ENCODE assay signal across 23 mouse cellular contexts in the genomic region with DNA sequence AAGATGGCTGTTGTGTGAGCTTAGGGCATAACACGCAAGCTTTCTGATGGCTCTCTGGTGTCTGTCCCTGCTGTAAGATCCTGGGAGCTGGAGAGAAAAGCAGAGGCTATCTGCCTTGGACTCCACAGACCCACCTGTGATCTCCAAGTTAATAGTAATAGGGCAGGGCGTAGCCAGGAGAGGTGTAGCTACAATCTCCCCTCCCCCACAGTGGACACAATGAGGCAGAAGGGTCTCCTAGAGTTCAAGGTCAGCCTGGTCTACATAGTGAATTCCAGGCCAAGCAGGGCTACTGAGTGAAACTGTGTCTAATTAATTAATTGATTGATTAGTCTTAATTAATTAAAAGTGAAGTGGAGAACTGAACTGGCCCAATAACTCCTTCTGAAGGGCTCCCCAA.
A peak's percentile ranks its signal among the peaks of the same experiment; 100 is the strongest.
DNase-seq lines count a peak whose midpoint lies in the region; ATAC-seq and TF ChIP-seq lines count a peak whose summit lies in the region.
"Had no signal": no experiment of that assay in that cellular context is flagged by ENCODE, and none has a peak within 500 bp of the region (broad histone marks: within the 10 kb centered on the region; RNA-seq: fewer than 3 reads in every experiment).

No protein-coding gene starts in this region.

- TF ChIP-seq POLR2A in ES-Bruce4 (IDR thresholded peaks at IDR 0.05; ENCODE audit: insufficient read depth, low read length), result no peak

- no peak for DNase-seq in ES-E14 (ENCODE audit: low read depth, low spot score)
- DNase-seq in ZHBTc4 (ENCODE audit: low read depth, low spot score), result peak; percentile 74
- DNase-seq in kidney, postnatal 10 days, result no peak
- no peak for DNase-seq in left cerebral cortex, postnatal 36 days (ENCODE audit: low spot score in 2 of 2)
- DNase-seq: adrenal gland, adult 2 months; adrenal gland, postnatal 10 days; adrenal gland, postnatal 25 days; cerebellum, adult 11 months; cerebellum, adult 18-20 months; cerebellum, adult 8-10 months; cerebellum, adult 9-11 months; cerebellum, postnatal 14 days; cerebellum, postnatal 36 days; embryo, embryonic 11 days had no signal

- no peak for ATAC-seq in granulocyte monocyte progenitor cell, adult 5-6 weeks (replicated peaks; ENCODE audit: poor library complexity, severe bottlenecking)
- ATAC-seq: forebrain, embryonic 14.5 days; forebrain, embryonic 16.5 days had no signal

- H3K36me3 ChIP-seq in ES-Bruce4 (ENCODE audit: control insufficient read depth, insufficient read depth, low read length, poor library complexity, severe bottlenecking) (no peaks in the 10 kb centered on the region), ES-E14 (ENCODE audit: control insufficient read depth, insufficient read depth, low read length, poor library complexity, severe bottlenecking) (no peaks in the 10 kb centered on the region)
- H3K36me3 ChIP-seq: embryonic facial prominence, embryonic 13.5 days; embryonic facial prominence, embryonic 15.5 days; forebrain, embryonic 10.5 days; forebrain, embryonic 12.5 days had no signal

- H3K27ac ChIP-seq in ES-Bruce4 (ENCODE audit: insufficient read depth, low read length), result peak overlapping the region; percentile 79
- H3K27ac ChIP-seq in ES-E14 (ENCODE audit: insufficient read depth, low read depth, low read length, poor library complexity, severe bottlenecking), result peak overlapping the region; percentile 61; the same call in 1 of the 2 replicates
- H3K27ac ChIP-seq: embryonic facial prominence, embryonic 13.5 days; embryonic facial prominence, embryonic 15.5 days; forebrain, embryonic 10.5 days; forebrain, embryonic 12.5 days had no signal

- no peak for TF ChIP-seq CTCF in ES-Bruce4 (IDR thresholded peaks at IDR 0.05; ENCODE audit: low read depth, low read length)

- in situ Hi-C loops in ES-E14 (cut with MboI; ENCODE audit: low sequenced_read_pairs in 2 of 2, unreplicated experiment in 2 of 2), result no loop called here

- no peaks in the 10 kb centered on the region for H3K27me3 ChIP-seq in ES-Bruce4 (ENCODE audit: control insufficient read depth, insufficient read depth, low read length, poor library complexity, severe bottlenecking)

- peaks cover 11% of the 10 kb centered on the region for H3K4me1 ChIP-seq in ES-Bruce4 (ENCODE audit: control insufficient read depth, insufficient read depth, low read length)
- peaks cover 18 to 34% of the 10 kb centered on the region in 2 experiments for H3K4me1 ChIP-seq in ES-E14 (ENCODE audit: control insufficient read depth in 2 of 2, insufficient read depth in 2 of 2, low read length in 2 of 2, poor library complexity in 1 of 2)

- intact Hi-C loops in left cerebral cortex, postnatal 36 days (cut with DNase I), result no loop called here

- peak; percentile 96 for TF ChIP-seq EP300 in ES-Bruce4 (IDR thresholded peaks at IDR 0.05; ENCODE audit: insufficient read depth, low read depth, low read length)

- H3K9me3 ChIP-seq in ES-Bruce4 (replicated peaks; ENCODE audit: control insufficient read depth, insufficient read depth, low read length, poor library complexity, severe bottlenecking) (no peaks in the 10 kb centered on the region), ES-E14 (ENCODE audit: control insufficient read depth, insufficient read depth, low read depth, low read length) (no peaks in the 10 kb centered on the region)
- H3K9me3 ChIP-seq: embryonic facial prominence, embryonic 13.5 days; embryonic facial prominence, embryonic 15.5 days; forebrain, embryonic 10.5 days; forebrain, embryonic 12.5 days had no signal

- H3K4me3 ChIP-seq in ES-Bruce4 (ENCODE audit: low read depth, low read length) (no peak overlapping the region), ES-E14 (ENCODE audit: insufficient read depth in 1 of 2, low read depth in 1 of 2, low read length in 2 of 2, poor library complexity in 1 of 2, severe bottlenecking in 1 of 2) (no peak overlapping the region)
- H3K4me3 ChIP-seq: embryonic facial prominence, embryonic 13.5 days; embryonic facial prominence, embryonic 15.5 days; erythroblast, embryonic 14.5 days; forebrain, embryonic 10.5 days; forebrain, embryonic 12.5 days had no signal

- H3K9ac ChIP-seq in ES-Bruce4 (ENCODE audit: low read depth, poor library complexity, severe bottlenecking) (no peak overlapping the region), ES-E14 (ENCODE audit: insufficient read depth, low read depth, low read length, poor library complexity, severe bottlenecking) (no peak overlapping the region)
- H3K9ac ChIP-seq: embryonic facial prominence, embryonic 13.5 days; embryonic facial prominence, embryonic 15.5 days; forebrain, embryonic 12.5 days had no signal

TF ChIP-seq in ES-E14, 5 proteins besides CTCF, POLR2A, EP300 and RAD21:
- TF ChIP-seq ZC3H11A (IDR thresholded peaks at IDR 0.05; ENCODE audit: borderline replicate concordance, low read depth, low read length) (no peak), CHD2 (IDR thresholded peaks at IDR 0.05; ENCODE audit: low read depth, low read length) (0 out of 2 replicates have a peak, but pooled peaks have one; percentile 37), HCFC1 (IDR thresholded peaks at IDR 0.05; ENCODE audit: borderline replicate concordance, insufficient read depth, low read length) (no peak), MAFK (IDR thresholded peaks at IDR 0.05; ENCODE audit: insufficient read depth, low read depth, low read length) (no peak)
TF ChIP-seq in ES-E14: peak in this region for 1.
